Mouse (Mus musculus): ENCODE data around the gene Polr2e.

GRCm38 (mm10) chr10:80018739-80019297 lies 20.8 kb downstream of the Polr2e start:
- TF ChIP-seq CTCF (IDR thresholded peaks at IDR 0.05; ENCODE audit: low read depth, low read length) (no peak), POLR2A (IDR thresholded peaks at IDR 0.05; ENCODE audit: borderline replicate concordance, low read depth, low read length) (no peak)
